Mouse (Mus musculus): ENCODE data around the gene Gcg. TPM values are rescaled to one million over a fixed set of nuclear protein-coding genes. Genes with fewer than 3 reads are reported as not detected.

Gene Gcg
- 3.5 and 3.8 TPM in 2 replicates for polyA plus RNA-seq (2015; fragmentation: Nextera tagmentation; extraction: Ambion mirVana)

DNA sequence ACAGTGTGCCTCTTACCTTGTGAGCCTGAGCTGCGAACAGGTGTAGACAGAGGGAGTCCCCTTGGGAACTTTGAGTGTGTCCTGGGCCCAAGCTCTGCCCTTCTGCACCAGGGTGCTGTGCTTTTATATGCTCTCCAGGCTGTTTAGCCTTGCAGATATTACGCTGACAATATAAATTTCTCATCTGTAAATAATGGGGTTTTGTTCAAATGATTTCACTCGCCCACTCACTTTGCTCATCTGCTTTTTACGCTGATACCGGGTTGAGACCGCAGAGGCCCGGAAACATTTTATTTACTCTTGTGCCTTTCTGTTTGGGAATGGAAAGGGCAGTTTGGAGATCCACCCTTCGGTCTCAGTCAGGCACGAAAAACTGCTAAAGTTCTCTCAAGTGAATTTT lies at the start of gene Gcg:
TSS of gene Gcg (minus strand) at position 101 of the 400 bp plus-strand sequence.
- H3K9ac ChIP-seq (replicated peaks) = no peak within 1 kb of the TSS

GRCm38 (mm10) chr2:62531065-62531464 lies 47.6 kb upstream of the Gcg start:
- no peak for ATAC-seq (replicated peaks)
- Histone ChIP-seq H3K4me2 (replicated peaks) (no peak overlapping the region), H3K27me3 (no peaks in the 10 kb centered on the region), H3K27ac (replicated peaks) (no peak overlapping the region), H3K9ac (replicated peaks) (no peak overlapping the region), H3K9me3 (no peaks in the 10 kb centered on the region), H3K4me3 (no peak overlapping the region), H3K36me3 (no peaks in the 10 kb centered on the region), H3K4me1 (no peaks in the 10 kb centered on the region)
- 77% methylated on average over 1 of the region's 1 CpGs for WGBS

More for the DNA sequence above, at the start of gene Gcg:
- Histone ChIP-seq H3K4me1 (0 out of 2 replicates have a peak, but pooled peaks cover 9% of the 10 kb centered on the region), H3K36me3 (no peaks in the 10 kb centered on the region), H3K4me2 (replicated peaks) (no peak within 1 kb of the TSS), H3K9me3 (no peaks in the 10 kb centered on the region), H3K27me3 (no peaks in the 10 kb centered on the region), H3K27ac (replicated peaks) (no peak within 1 kb of the TSS), H3K4me3 (no peak within 1 kb of the TSS)
- 90% methylated on average over 9 of the region's 9 CpGs for WGBS
- ATAC-seq (replicated peaks) = no peak

- Histone ChIP-seq H3K27ac (replicated peaks) (no peak overlapping the region), H3K9me3 (no peaks in the 10 kb centered on the region), H3K36me3 (no peaks in the 10 kb centered on the region), H3K4me3 (no peak overlapping the region), H3K4me1 (no peaks in the 10 kb centered on the region), H3K9ac (replicated peaks) (no peak overlapping the region), H3K4me2 (replicated peaks) (no peak overlapping the region), H3K27me3 (no peaks in the 10 kb centered on the region)
- ATAC-seq (replicated peaks) = no peak
- 93% methylated on average over 9 of the region's 9 CpGs for WGBS
Measured at GRCm38 (mm10) chr2:62526399-62526798, 42.9 kb upstream of the Gcg start.

- Histone ChIP-seq H3K4me1 (0 out of 2 replicates have a peak, but pooled peaks cover 5% of the 10 kb centered on the region), H3K9me3 (no peaks in the 10 kb centered on the region), H3K4me3 (no peak overlapping the region), H3K36me3 (no peaks in the 10 kb centered on the region), H3K4me2 (replicated peaks) (no peak overlapping the region), H3K27me3 (no peaks in the 10 kb centered on the region), H3K27ac (replicated peaks) (no peak overlapping the region), H3K9ac (replicated peaks) (no peak overlapping the region)
- ATAC-seq (replicated peaks) = no peak
- WGBS = 74% methylated on average over 2 of the region's 2 CpGs
Measured at GRCm38 (mm10) chr2:62517790-62518189, 34.3 kb upstream of the Gcg start.

DNA sequence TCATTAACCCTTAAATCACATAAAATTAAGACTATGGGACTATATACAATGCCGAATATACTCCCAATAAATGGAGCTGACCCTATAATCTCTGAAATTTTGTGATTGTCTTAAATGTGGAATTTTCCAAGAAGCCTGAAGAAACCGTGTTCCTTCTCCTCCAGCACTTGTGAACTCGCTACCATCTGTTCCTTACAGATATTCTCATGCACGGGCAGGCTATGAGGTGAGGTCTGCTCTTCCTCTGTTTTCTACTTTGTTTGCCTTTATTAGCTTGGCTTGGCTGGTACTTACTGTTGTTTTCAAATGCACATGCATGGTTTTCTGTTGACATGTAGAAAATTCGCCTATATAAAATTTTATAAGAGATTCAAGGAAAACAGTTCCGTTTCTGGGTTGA lies 31.0 kb upstream of the Gcg start:
- Histone ChIP-seq H3K4me1 (0 out of 2 replicates have a peak, but pooled peaks cover 5% of the 10 kb centered on the region), H3K4me2 (replicated peaks) (no peak overlapping the region), H3K36me3 (no peaks in the 10 kb centered on the region), H3K9ac (replicated peaks) (no peak overlapping the region), H3K27ac (replicated peaks) (no peak overlapping the region), H3K27me3 (no peaks in the 10 kb centered on the region), H3K9me3 (no peaks in the 10 kb centered on the region), H3K4me3 (no peak overlapping the region)
- ATAC-seq (replicated peaks) = no peak
- 78% methylated on average over 6 of the region's 6 CpGs for WGBS

DNA sequence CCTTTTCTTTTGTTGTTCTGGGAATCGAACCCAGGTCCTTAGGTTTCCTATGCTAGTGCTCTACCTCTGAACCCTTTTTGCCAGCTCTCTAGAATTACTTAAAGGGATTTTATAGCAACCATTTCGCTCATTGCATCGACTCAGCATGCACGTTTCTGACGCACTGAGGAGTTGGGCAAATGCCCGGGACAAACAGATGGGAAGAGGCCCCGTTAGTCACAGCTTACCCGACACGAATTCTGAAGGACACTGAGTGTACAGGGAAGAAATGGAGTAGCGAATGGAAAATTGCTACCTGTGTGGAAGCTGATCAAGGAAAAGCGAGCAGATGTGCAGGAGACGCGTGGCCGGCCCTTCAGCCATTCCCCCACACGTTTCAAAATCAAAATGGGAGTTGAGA lies 30.0 kb upstream of the Gcg start:
- WGBS = 61% methylated on average over 15 of the region's 15 CpGs
- Histone ChIP-seq H3K27ac (replicated peaks) (peak overlapping the region; percentile 16; the same call in 1 of the 2 replicates), H3K9me3 (no peaks in the 10 kb centered on the region), H3K4me1 (0 out of 2 replicates have a peak, but pooled peaks cover 5% of the 10 kb centered on the region), H3K4me3 (no peak overlapping the region), H3K9ac (replicated peaks) (no peak overlapping the region), H3K4me2 (replicated peaks) (no peak overlapping the region), H3K36me3 (no peaks in the 10 kb centered on the region), H3K27me3 (no peaks in the 10 kb centered on the region)
- peak; percentile 90 for ATAC-seq (replicated peaks)

DNA sequence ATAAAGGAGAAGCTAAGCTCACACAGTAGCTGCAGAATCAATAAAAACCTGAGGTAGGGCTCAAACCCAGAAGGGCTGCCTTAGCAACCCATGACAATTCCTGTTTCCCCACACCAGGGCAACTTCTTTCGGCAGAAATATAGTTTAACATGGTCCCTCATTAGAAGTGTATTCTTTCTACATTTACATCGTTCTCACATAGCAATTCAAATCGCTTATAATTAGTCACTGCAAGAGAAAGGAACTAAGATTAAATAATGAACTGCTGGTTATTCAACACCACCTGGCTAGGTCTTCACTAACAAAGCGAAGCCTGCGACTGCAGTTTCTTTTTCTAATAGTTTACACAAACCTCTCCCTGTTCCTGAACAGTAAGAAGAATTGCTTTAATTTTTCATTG lies 23.7 kb upstream of the Gcg start:
- Histone ChIP-seq H3K27me3 (no peaks in the 10 kb centered on the region), H3K4me3 (no peak overlapping the region), H3K4me2 (replicated peaks) (no peak overlapping the region), H3K9ac (replicated peaks) (no peak overlapping the region), H3K27ac (replicated peaks) (peak overlapping the region; percentile 63), H3K9me3 (no peaks in the 10 kb centered on the region), H3K36me3 (no peaks in the 10 kb centered on the region), H3K4me1 (peaks cover 16% of the 10 kb centered on the region)
- 28% methylated on average over 5 of the region's 5 CpGs for WGBS
- ATAC-seq (replicated peaks) = peak; percentile 55

DNA sequence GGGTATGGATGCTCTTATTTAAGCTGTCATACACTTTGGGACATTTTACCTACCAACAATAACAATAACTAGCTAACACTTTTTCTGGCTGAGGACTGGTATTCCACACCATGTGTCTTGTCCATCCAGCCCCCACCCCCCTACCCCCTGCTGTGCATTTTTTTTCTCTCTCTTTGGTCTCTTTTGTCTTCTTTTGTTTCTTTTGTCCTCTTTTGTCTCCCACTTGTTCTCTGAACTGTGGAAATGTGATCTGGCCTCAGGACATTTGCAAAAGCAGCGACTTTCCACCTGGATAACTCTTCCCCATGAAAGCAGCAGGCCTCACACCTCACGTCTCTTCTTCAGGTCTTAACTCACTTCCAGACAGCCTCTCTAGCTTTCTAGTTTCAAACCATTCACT lies 23.0 kb upstream of the Gcg start:
- H3K9ac ChIP-seq (replicated peaks) = no peak overlapping the region
- ATAC-seq (replicated peaks) = no peak
- H3K27ac ChIP-seq (replicated peaks) = peak overlapping the region; percentile 63
- no peaks in the 10 kb centered on the region for H3K36me3 ChIP-seq
- H3K27me3 ChIP-seq = no peaks in the 10 kb centered on the region
- H3K9me3 ChIP-seq = no peaks in the 10 kb centered on the region
- H3K4me1 ChIP-seq = peaks cover 16% of the 10 kb centered on the region
- no peak overlapping the region for H3K4me2 ChIP-seq (replicated peaks)
- H3K4me3 ChIP-seq = no peak overlapping the region
- WGBS = 21% methylated on average over 2 of the region's 2 CpGs

DNA sequence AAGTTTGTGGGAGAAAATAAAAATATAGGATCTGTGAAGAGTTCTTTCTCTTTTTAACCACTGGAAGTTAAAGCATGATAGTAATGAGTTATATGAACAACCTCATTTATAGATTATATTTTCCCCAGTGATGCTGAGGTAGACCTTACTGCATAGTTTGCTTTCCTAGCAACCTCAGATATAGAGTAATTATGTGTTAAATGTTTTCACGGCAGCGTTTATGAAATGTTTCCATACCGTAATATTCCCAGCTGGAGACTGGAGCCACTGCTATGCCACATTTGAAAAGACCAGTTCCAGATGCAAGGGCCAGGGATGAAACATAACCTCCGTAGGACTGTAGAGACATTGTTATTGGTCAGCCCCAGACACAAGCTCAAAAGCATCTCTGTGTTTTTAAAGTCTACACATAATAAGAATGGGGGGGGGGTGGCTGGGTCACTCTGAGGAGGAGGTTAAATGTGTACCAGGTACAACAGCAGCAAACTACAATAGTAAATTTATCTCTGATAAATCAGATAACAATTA lies 20.9 kb upstream of the Gcg start:
- Histone ChIP-seq H3K27ac (replicated peaks) (no peak overlapping the region), H3K4me3 (no peak overlapping the region), H3K36me3 (no peaks in the 10 kb centered on the region), H3K9me3 (no peaks in the 10 kb centered on the region), H3K9ac (replicated peaks) (no peak overlapping the region), H3K4me1 (peaks cover 18% of the 10 kb centered on the region), H3K27me3 (no peaks in the 10 kb centered on the region), H3K4me2 (replicated peaks) (no peak overlapping the region)
- no peak for ATAC-seq (replicated peaks)
- 81% methylated on average over 4 of the region's 4 CpGs for WGBS

- WGBS = 77% methylated on average over 5 of the region's 5 CpGs
- no peaks in the 10 kb centered on the region for H3K36me3 ChIP-seq
- ATAC-seq (replicated peaks) = no peak
Measured at GRCm38 (mm10) chr2:62503326-62503725, 19.9 kb upstream of the Gcg start.

GRCm38 (mm10) chr2:62502516-62502915 lies 19.1 kb upstream of the Gcg start:
- peak; percentile 41; the same call in 1 of the 2 replicates for ATAC-seq (replicated peaks)

More at GRCm38 (mm10) chr2:62503326-62503725, 19.9 kb upstream of the Gcg start:
- H3K9me3 ChIP-seq = no peaks in the 10 kb centered on the region
- H3K27ac ChIP-seq (replicated peaks) = peak overlapping the region; percentile 1; the same call in 1 of the 2 replicates
- H3K4me1 ChIP-seq = peaks cover 27% of the 10 kb centered on the region
- no peak overlapping the region for H3K9ac ChIP-seq (replicated peaks)
- no peak overlapping the region for H3K4me3 ChIP-seq
- no peak overlapping the region for H3K4me2 ChIP-seq (replicated peaks)
- no peaks in the 10 kb centered on the region for H3K27me3 ChIP-seq

DNA sequence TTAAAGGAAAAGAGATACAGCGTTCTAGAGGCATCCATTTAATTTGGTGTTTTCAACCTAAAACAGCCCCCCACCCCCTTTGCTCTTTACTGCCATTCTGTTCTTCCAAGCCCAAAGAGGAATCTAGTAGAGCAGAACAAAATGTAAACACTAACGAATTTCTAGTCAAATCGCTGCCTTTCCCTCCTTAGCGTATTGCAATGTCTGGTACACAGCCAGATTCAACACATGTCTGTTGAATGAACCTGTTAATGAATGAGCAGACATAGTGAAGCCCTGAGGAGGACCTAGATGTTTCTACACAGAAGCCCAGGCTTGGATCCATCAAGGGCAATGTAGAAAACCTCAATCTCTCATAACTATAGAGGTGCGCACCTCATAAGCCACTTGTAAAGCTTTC lies 15.4 kb upstream of the Gcg start:
- H3K9me3 ChIP-seq = no peaks in the 10 kb centered on the region
- H3K4me3 ChIP-seq = no peak overlapping the region
- H3K27me3 ChIP-seq = no peaks in the 10 kb centered on the region
- peak overlapping the region; percentile 43; the same call in 1 of the 2 replicates for H3K27ac ChIP-seq (replicated peaks)
- H3K9ac ChIP-seq (replicated peaks) = no peak overlapping the region
- H3K36me3 ChIP-seq = no peaks in the 10 kb centered on the region
- WGBS = 56% methylated on average over 5 of the region's 5 CpGs
- H3K4me2 ChIP-seq (replicated peaks) = no peak overlapping the region
- 0 out of 2 replicates have a peak, but pooled peaks have one; percentile 27 for ATAC-seq (replicated peaks)
- H3K4me1 ChIP-seq = peaks cover 25% of the 10 kb centered on the region

More at GRCm38 (mm10) chr2:62502516-62502915, 19.1 kb upstream of the Gcg start:
- Histone ChIP-seq H3K36me3 (no peaks in the 10 kb centered on the region), H3K27me3 (no peaks in the 10 kb centered on the region), H3K9ac (replicated peaks) (no peak overlapping the region), H3K4me1 (peaks cover 32% of the 10 kb centered on the region), H3K4me3 (no peak overlapping the region), H3K9me3 (no peaks in the 10 kb centered on the region), H3K4me2 (replicated peaks) (no peak overlapping the region), H3K27ac (replicated peaks) (peak overlapping the region; percentile 75)
- 58% methylated on average over 4 of the region's 4 CpGs for WGBS

- Histone ChIP-seq H3K27ac (replicated peaks) (peak overlapping the region; percentile 43; the same call in 1 of the 2 replicates), H3K4me3 (no peak overlapping the region), H3K27me3 (no peaks in the 10 kb centered on the region), H3K9ac (replicated peaks) (no peak overlapping the region), H3K4me1 (peaks cover 25% of the 10 kb centered on the region), H3K4me2 (replicated peaks) (no peak overlapping the region), H3K9me3 (no peaks in the 10 kb centered on the region), H3K36me3 (no peaks in the 10 kb centered on the region)
- 20% methylated on average over 4 of the region's 4 CpGs for WGBS
- ATAC-seq (replicated peaks) = no peak; the same call in 1 of the 2 replicates
Measured at GRCm38 (mm10) chr2:62498086-62498485, 14.6 kb upstream of the Gcg start.
